Mouse (Mus musculus): ENCODE data around the gene Pex19.

DNA sequence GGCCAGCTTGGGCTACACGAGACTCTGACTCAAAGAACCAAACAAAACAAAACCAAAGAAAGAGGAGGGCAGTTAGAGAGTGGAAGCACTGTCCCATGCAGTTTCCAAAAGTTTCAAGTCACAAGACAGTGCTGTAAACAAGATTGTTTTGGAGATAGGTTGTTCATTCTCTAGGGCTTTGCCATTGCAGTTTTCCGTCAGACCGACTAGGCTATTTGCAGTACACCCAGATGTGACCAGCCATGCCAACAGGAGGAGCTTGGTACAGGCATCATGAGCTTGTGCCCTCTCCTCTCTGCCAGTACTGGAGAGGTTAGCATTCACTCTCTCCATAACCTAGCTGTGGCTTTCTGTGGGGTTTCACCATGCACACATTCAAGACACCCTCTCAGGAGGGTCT is 33.0 kb upstream of the Pex19 start:
- TF ChIP-seq POLR2A (IDR thresholded peaks at IDR 0.05; ENCODE audit: borderline replicate concordance, low read depth, low read length) (no peak), CTCF (IDR thresholded peaks at IDR 0.05; ENCODE audit: low read depth, low read length) (no peak)
